Mouse (Mus musculus): Measurements from ENCODE around the gene Psmb9. TPM values are rescaled to one million over a fixed set of nuclear protein-coding genes. Genes with fewer than 3 reads are reported as not detected.

Psmb9 gene
- polyA plus RNA-seq, 1 experiment from 2014 or later = 1.3 TPM

GRCm38 (mm10) chr17:34202760-34203442 lies 15.3 kb upstream of the Psmb9 start:
- Histone ChIP-seq H3K4me1 (ENCODE audit: control insufficient read depth, insufficient read depth, low read length) (peaks cover 7% of the 10 kb centered on the region), H3K27ac (ENCODE audit: low read depth, low read length) (no peak overlapping the region), H3K36me3 (ENCODE audit: control insufficient read depth, insufficient read depth, low read length) (no peaks in the 10 kb centered on the region), H3K4me2 (no peak overlapping the region), H3K9me3 (ENCODE audit: control insufficient read depth, low read length) (no peaks in the 10 kb centered on the region), H3K4me3 (ENCODE audit: low read depth, low read length) (no peak overlapping the region), H3K9ac (ENCODE audit: low read length) (no peak overlapping the region), H3K27me3 (ENCODE audit: control insufficient read depth, insufficient read depth, low read length) (peaks cover 37% of the 10 kb centered on the region)
- 79% methylated on average over 4 of the region's 4 CpGs for WGBS
- ATAC-seq (ENCODE audit: low FRiP score) (peak; percentile 31), DNase-seq (ENCODE audit: low spot score, missing footprints) (no peak)

- H3K9ac ChIP-seq (ENCODE audit: low read length) = no peak overlapping the region
- WGBS = 67% methylated on average over 7 of the region's 7 CpGs
- H3K4me2 ChIP-seq = no peak overlapping the region
- H3K9me3 ChIP-seq (ENCODE audit: control insufficient read depth, low read length) = no peaks in the 10 kb centered on the region
- H3K36me3 ChIP-seq (ENCODE audit: control insufficient read depth, insufficient read depth, low read length) = no peaks in the 10 kb centered on the region
- peaks cover 13% of the 10 kb centered on the region for H3K4me1 ChIP-seq (ENCODE audit: control insufficient read depth, insufficient read depth, low read length)
- ATAC-seq (ENCODE audit: low FRiP score) = no peak
- no peak for DNase-seq (ENCODE audit: low spot score, missing footprints)
- no peak overlapping the region for H3K4me3 ChIP-seq (ENCODE audit: low read depth, low read length)
- H3K27ac ChIP-seq (ENCODE audit: low read depth, low read length) = no peak overlapping the region
- peaks cover 50% of the 10 kb centered on the region for H3K27me3 ChIP-seq (ENCODE audit: control insufficient read depth, insufficient read depth, low read length)
Observed at GRCm38 (mm10) chr17:34201506-34202055, 14.0 kb upstream of the Psmb9 start.

DNA sequence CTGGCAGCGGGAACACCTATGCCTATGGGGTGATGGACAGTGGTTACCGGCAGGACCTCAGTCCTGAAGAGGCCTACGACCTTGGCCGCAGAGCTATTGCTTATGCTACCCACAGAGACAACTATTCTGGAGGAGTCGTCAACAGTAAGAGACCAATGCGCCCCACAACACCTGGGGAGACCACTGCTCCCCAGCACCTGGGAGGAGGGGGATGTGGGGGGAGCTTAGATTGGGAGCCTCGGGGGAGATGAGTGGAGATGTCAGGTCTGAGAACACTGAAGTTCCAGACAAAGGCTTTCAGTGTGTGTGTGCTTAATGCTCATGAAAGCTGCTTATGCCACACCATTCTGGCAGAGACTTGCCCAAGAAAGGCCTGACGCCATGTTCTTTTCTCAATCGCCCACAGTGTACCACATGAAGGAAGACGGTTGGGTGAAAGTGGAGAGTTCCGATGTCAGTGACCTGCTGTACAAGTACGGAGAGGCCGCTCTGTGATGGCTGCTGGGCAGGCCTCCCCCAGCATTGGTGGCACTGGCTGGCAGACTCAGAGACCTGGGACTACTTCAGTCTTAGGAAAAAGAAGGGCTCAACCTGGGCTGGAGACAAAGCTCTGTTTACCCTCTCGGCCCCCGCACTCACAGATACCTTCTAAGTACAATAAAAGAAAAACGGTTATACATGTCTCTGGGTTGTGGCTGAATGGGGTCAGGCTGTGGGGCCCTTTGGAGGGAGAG lies 13.4 kb upstream of the Psmb9 start:
- peaks cover 13% of the 10 kb centered on the region for H3K4me1 ChIP-seq (ENCODE audit: control insufficient read depth, insufficient read depth, low read length)
- H3K27ac ChIP-seq (ENCODE audit: low read depth, low read length) = no peak overlapping the region
- H3K36me3 ChIP-seq (ENCODE audit: control insufficient read depth, insufficient read depth, low read length) = no peaks in the 10 kb centered on the region
- H3K4me3 ChIP-seq (ENCODE audit: low read depth, low read length) = no peak overlapping the region
- WGBS = 86% methylated on average over 16 of the region's 16 CpGs
- ATAC-seq (ENCODE audit: low FRiP score) (no peak), DNase-seq (ENCODE audit: low spot score, missing footprints) (no peak)
- no peak overlapping the region for H3K9ac ChIP-seq (ENCODE audit: low read length)
- no peak overlapping the region for H3K4me2 ChIP-seq
- H3K27me3 ChIP-seq (ENCODE audit: control insufficient read depth, insufficient read depth, low read length) = peaks cover 51% of the 10 kb centered on the region
- no peaks in the 10 kb centered on the region for H3K9me3 ChIP-seq (ENCODE audit: control insufficient read depth, low read length)

- Histone ChIP-seq H3K27me3 (ENCODE audit: control insufficient read depth, insufficient read depth, low read length) (peaks cover 46% of the 10 kb centered on the region), H3K27ac (ENCODE audit: low read depth, low read length) (no peak overlapping the region), H3K36me3 (ENCODE audit: control insufficient read depth, insufficient read depth, low read length) (no peaks in the 10 kb centered on the region), H3K4me1 (ENCODE audit: control insufficient read depth, insufficient read depth, low read length) (peaks cover 13% of the 10 kb centered on the region), H3K4me3 (ENCODE audit: low read depth, low read length) (no peak overlapping the region), H3K4me2 (no peak overlapping the region), H3K9me3 (ENCODE audit: control insufficient read depth, low read length) (no peaks in the 10 kb centered on the region), H3K9ac (ENCODE audit: low read length) (no peak overlapping the region)
- WGBS = 85% methylated on average over 10 of the region's 10 CpGs
- ATAC-seq (ENCODE audit: low FRiP score) = no peak
- no peak for DNase-seq (ENCODE audit: low spot score, missing footprints)
Observed at GRCm38 (mm10) chr17:34200047-34200446, 12.5 kb upstream of the Psmb9 start.

GRCm38 (mm10) chr17:34199050-34199619 lies 11.6 kb upstream of the Psmb9 start:
- H3K4me3 ChIP-seq (ENCODE audit: low read depth, low read length) = no peak overlapping the region
- peaks cover 43% of the 10 kb centered on the region for H3K27me3 ChIP-seq (ENCODE audit: control insufficient read depth, insufficient read depth, low read length)
- H3K4me1 ChIP-seq (ENCODE audit: control insufficient read depth, insufficient read depth, low read length) = peaks cover 10% of the 10 kb centered on the region
- no peak overlapping the region for H3K27ac ChIP-seq (ENCODE audit: low read depth, low read length)
- no peak for DNase-seq (ENCODE audit: low spot score, missing footprints)
- no peaks in the 10 kb centered on the region for H3K36me3 ChIP-seq (ENCODE audit: control insufficient read depth, insufficient read depth, low read length)
- WGBS = 65% methylated on average over 12 of the region's 12 CpGs
- no peak for ATAC-seq (ENCODE audit: low FRiP score)
- no peak overlapping the region for H3K9ac ChIP-seq (ENCODE audit: low read length)
- no peaks in the 10 kb centered on the region for H3K9me3 ChIP-seq (ENCODE audit: control insufficient read depth, low read length)
- H3K4me2 ChIP-seq = no peak overlapping the region

- Histone ChIP-seq H3K27ac (ENCODE audit: low read depth, low read length) (no peak overlapping the region), H3K4me2 (peak overlapping the region; percentile 56), H3K27me3 (ENCODE audit: control insufficient read depth, insufficient read depth, low read length) (peaks cover 44% of the 10 kb centered on the region), H3K9me3 (ENCODE audit: control insufficient read depth, low read length) (no peaks in the 10 kb centered on the region), H3K4me1 (ENCODE audit: control insufficient read depth, insufficient read depth, low read length) (peaks cover 10% of the 10 kb centered on the region), H3K36me3 (ENCODE audit: control insufficient read depth, insufficient read depth, low read length) (no peaks in the 10 kb centered on the region), H3K9ac (ENCODE audit: low read length) (no peak overlapping the region; the same call in 1 of the 2 replicates), H3K4me3 (ENCODE audit: low read depth, low read length) (peak overlapping the region; percentile 32)
- DNase-seq (ENCODE audit: low spot score, missing footprints) (no peak), ATAC-seq (ENCODE audit: low FRiP score) (no peak)
- WGBS = 5% methylated on average over 11 of the region's 11 CpGs
Observed at GRCm38 (mm10) chr17:34198521-34198912, 11.0 kb upstream of the Psmb9 start.

DNA sequence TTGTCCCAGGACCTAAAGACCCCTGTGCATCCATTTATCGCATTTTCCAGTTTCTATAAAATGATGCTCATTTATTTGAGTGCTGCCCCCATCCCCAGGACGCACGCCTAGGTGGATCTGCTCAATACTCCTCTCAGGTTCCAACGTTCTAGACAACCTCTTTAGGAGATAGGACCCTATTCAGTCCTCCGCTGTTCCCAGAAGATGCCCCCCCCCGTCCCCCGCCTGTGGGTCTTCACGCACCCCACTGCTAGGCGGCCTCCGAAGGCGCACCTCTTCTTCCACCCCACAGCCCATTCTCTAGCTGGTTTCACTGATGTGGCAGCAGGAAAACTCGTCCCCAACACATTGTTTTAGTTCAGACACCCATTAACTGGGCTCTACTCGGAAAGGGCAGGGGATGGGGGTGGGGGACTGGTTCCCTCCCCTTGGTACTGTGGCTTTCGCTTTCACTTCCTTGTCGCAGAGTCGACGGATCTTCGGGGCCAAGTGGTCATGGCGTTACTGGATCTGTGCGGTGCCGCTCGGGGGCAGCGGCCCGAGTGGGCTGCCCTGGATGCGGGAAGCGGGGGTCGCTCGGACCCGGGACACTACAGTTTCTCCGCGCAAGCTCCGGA lies 10.4 kb upstream of the Psmb9 start:
- H3K4me3 ChIP-seq (ENCODE audit: low read depth, low read length) = peak overlapping the region; percentile 32
- peaks cover 10% of the 10 kb centered on the region for H3K4me1 ChIP-seq (ENCODE audit: control insufficient read depth, insufficient read depth, low read length)
- DNase-seq (ENCODE audit: low spot score, missing footprints) = peak; percentile 87
- H3K9ac ChIP-seq (ENCODE audit: low read length) = no peak overlapping the region; the same call in 1 of the 2 replicates
- peaks cover 45% of the 10 kb centered on the region for H3K27me3 ChIP-seq (ENCODE audit: control insufficient read depth, insufficient read depth, low read length)
- no peak overlapping the region for H3K27ac ChIP-seq (ENCODE audit: low read depth, low read length)
- 2% methylated on average over 32 of the region's 32 CpGs for WGBS
- peak overlapping the region; percentile 56 for H3K4me2 ChIP-seq
- H3K9me3 ChIP-seq (ENCODE audit: control insufficient read depth, low read length) = no peaks in the 10 kb centered on the region
- no peaks in the 10 kb centered on the region for H3K36me3 ChIP-seq (ENCODE audit: control insufficient read depth, insufficient read depth, low read length)
- no peak for ATAC-seq (ENCODE audit: low FRiP score)

- Histone ChIP-seq H3K9ac (ENCODE audit: low read length) (no peak within 1 kb of the TSS; the same call in 1 of the 2 replicates), H3K4me1 (ENCODE audit: control insufficient read depth, insufficient read depth, low read length) (peaks cover 10% of the 10 kb centered on the region), H3K27ac (ENCODE audit: low read depth, low read length) (no peak within 1 kb of the TSS), H3K36me3 (ENCODE audit: control insufficient read depth, insufficient read depth, low read length) (no peaks in the 10 kb centered on the region), H3K4me3 (ENCODE audit: low read depth, low read length) (peak within 1 kb of the TSS; percentile 32), H3K4me2 (peak within 1 kb of the TSS; percentile 56), H3K27me3 (ENCODE audit: control insufficient read depth, insufficient read depth, low read length) (peaks cover 51% of the 10 kb centered on the region), H3K9me3 (ENCODE audit: control insufficient read depth, low read length) (no peaks in the 10 kb centered on the region)
- peak; percentile 83; the same call in 1 of the 2 replicates for ATAC-seq (ENCODE audit: low FRiP score)
- peak; percentile 98 for DNase-seq (ENCODE audit: low spot score, missing footprints)
- 4% methylated on average over 41 of the region's 41 CpGs for WGBS
Observed at GRCm38 (mm10) chr17:34196941-34197894, 9.7 kb upstream of the Psmb9 start, which contains the start of gene Psmb8. Gene Psmb8 (plus strand): TSS chr17:34197721.
